Mouse (Mus musculus) thymus, adult 18-20 months (tissue): ENCODE measurements around the gene Ptprd.

Experiments
- DNase-seq, 2 experiments: peaks; one replicate each; pipeline ENCODE4 v3.0.0; 2022; ENCODE audit warnings: mixed read lengths in 2 of 2

Ptprd gene

DNA sequence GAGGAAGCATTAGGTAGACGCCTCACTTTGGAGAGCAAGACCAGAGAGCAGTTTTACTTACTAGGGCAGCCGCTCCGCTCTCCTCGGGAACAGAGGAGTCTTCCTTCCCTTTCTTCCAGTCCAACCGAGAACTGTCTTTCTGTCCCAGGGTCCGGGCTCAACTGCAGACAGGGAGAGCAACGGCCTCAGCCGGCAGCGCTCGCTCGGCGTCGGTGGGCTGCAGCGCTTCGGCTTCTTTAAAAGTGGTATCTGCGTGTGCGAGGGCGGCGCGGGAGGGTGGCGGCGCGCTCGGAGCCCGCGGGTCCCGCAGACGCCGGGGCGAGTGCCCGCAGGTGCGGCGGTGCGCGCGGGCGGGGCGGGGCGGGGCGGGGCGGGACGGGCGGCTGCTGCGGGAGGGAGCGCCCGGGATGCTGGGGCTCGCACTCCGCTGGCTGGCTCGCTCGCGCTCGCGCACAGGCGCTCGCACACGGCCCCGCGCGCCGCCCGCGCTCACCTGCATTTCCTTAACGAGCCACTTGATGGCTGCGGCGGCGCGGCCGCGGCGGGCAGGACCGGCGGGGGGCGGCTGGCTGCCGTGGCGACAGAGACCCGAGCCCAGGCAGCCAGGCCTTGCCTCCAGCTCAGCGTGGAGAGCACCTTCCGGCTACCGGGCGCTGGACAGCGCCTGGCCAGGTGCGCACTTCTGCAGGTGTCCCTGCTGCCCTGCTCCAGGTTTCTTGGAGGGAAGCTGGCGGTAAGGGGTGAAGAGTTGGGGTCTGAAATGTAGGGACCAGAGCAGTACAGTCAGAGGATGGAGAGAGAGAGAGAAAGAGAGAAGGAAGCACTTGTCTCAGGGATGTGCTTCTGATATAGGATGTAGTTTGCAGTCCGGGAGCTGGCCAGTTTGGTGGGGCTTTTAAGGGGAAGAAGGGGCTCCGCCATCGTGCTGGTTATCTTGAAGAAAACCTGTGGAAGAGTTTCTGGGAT, at the start of gene Ptprd:
TSS of gene Ptprd (minus strand) at position 433 of the 966 bp plus-strand sequence.
- no peak for DNase-seq

- DNase-seq = no peak
Measured at GRCm38 (mm10) chr4:78235820-78236219, 24.1 kb upstream of the Ptprd start.

DNA sequence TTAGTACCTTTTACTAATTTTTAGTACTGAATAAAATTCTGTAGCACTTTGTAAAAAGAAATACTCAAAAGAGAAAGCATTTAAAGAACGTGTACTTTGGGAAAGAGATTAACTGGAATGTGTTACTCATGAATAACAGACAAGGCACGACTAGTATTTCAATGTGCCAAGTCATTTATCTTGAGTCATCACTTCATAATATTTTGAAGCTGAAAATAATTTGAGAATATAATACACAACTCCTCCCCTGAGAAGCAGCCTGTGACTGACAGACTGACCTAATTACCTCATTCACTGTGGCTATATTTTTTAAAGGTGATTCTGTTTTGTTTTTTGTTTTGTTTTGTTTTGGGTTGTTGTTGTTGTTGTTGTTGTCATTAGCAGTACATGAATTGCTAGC, 23.6 kb upstream of the Ptprd start:
- no peak for DNase-seq

DNA sequence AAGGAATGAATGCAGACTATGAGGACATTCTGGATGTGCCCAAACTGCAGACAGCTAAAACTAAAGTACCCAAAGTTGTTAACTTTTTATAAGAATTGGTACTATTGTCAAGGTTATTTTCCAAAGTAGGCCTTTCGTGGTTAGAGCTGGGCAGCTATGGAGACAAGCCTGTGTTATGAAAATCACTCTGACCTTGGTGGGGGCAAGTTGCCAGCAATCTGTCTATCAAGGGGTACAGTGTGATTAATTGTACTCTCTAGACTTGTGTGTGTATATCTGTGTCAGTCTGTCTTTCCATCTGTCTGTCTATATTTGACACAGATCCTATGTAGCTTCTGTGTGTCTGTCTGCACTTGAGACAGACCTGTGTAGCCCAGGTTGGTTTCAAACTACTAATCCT, 22.9 kb upstream of the Ptprd start:
- DNase-seq = no peak

DNA sequence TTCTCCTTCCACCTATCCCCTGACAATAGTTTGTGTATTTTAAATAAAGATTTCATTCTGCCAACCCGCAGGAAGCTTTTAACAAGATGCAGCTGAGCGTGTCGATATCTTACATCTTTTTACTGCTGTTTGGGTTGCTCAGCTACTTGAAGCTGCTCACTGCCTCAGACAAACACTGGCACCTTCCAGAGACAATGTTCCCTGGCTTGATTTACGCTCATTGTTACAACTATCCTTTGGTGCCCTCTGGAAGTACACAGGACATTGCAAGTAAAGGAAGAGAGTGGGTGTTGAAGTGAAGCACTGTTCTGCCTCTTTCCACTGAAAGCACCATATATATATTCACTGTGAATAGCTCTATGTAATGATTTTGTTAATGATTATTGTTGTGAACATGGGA, 2.2 kb upstream of the Ptprd start:
- no peak for DNase-seq

- DNase-seq = no peak
Measured at GRCm38 (mm10) chr4:78212941-78213340, 1.2 kb upstream of the Ptprd start.

GRCm38 (mm10) chr4:78210878-78211528, 758 bp downstream of the Ptprd start:
- DNase-seq = no peak

DNA sequence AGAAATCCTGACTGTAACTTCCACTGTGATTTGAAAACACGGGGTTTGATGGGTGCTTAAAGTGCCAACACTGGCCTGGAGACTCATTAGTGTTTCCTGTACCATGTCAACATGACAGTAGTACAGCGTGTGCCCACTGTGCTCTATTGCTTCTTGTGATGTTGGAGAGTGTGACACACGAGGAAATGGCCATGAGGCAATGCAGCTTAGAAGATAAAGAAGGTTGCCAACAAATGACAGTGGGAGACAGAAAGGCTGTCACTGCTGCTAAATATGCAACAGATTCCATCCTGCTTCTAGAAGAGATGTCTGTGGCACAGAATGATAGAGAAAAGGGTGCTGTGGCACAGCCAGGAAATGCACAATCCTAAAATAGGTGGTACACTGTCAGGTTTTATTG, 6.7 kb downstream of the Ptprd start:
- no peak for DNase-seq

DNA sequence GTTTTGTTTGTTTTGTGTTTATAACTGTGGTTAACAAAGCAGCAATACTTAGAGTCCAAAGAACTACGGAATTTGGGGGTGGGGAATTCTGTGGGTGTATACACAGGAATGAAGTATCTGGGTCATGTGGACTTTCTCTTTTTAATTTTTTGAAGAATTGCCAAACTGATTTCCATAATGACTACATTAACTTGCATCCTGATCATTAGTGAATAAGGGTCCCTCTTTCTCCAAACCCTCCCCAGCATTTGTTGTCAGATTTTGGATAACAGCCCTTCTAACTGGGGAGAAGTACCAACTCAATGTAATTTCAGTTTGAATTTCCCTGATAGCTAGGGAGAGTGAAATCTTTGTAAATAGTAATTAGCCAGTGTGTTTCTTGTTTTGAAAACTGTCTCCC, 43.3 kb downstream of the Ptprd start:
- no peak for DNase-seq

- no peak for DNase-seq
Measured at GRCm38 (mm10) chr4:78160451-78160850, 51.3 kb downstream of the Ptprd start.

DNA sequence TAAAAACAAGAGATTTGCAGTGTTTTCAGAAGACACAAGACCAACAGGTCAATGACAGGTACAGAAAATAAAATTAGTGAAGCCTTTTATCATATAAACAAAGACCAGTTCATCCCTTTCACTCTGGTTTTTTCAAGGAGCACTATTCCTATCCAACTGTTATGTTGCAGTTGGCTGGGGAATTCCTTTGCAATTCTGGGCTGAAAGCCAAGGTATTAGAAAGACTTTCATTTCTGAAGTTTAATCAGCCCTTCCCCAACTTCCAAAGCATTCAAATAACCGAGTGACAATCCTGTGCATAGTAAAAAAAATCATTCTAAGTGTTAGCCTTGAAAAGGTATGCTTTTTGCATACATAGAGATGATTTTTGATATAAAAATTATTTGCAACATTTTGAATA, 61.2 kb downstream of the Ptprd start:
- no peak for DNase-seq

DNA sequence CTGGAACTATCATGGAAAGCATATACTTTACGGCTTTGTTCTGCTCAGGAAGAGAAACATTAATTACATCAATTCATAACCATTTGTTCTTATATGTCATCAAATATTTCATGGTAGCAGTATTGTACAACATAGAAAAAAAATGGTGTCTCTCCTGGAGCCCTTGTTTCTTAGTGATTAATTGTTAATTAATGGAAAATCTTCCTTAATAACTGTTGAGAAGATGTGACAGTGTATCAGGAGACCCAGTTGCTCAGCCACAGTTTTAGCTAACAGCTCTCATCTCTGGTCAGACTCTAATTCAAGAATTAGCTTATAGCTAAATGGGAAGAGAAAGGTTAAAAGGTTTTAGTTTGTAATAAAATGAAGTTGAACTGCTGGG, 69.0 kb downstream of the Ptprd start:
- no peak for DNase-seq

- no peak for DNase-seq
Measured at GRCm38 (mm10) chr4:78142088-78142766, 69.5 kb downstream of the Ptprd start.

DNA sequence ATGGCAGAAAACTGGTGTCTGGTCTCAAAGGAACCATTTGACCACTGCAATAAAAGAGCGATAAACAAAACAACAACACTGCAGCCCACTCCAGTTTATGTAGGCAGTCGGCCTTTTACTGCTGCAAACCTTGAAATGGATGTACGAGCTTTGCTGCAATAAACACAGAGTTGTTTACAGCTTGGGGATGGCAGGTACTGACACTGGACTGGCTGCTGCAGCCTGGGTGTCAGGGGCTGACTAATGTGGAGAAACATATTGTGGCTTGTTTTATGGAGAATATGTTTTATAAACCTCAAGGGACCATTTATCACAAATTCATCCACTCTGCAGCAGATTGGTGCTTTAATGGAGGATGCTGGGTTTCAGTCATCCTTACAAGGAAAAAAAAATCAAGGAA, 100.9 kb downstream of the Ptprd start:
- DNase-seq = no peak

GRCm38 (mm10) chr4:78097526-78097925, 114.2 kb downstream of the Ptprd start:
- no peak for DNase-seq

DNA sequence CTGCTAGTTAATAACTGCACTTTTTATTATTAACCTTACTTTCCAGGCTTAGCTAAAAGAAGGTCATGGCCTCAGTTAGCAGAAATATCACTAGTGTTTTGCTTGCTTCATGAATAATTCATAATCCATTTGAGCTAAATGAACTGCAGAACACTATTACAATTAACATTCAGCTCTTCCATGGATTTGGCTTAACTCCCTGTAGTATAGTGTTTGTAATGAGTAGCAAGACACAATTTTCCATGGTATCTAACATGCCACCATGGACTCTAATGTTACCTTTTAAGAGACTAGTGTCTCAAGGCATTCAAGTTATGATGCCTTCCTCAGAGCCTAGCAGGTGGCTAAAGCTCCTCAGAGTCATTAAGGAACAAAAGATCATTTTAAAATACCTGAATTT, 129.0 kb downstream of the Ptprd start:
- no peak for DNase-seq

- DNase-seq = no peak
Measured at GRCm38 (mm10) chr4:78077499-78077898, 134.3 kb downstream of the Ptprd start.

- DNase-seq = no peak
Measured at GRCm38 (mm10) chr4:78077087-78077486, 134.7 kb downstream of the Ptprd start.

DNA sequence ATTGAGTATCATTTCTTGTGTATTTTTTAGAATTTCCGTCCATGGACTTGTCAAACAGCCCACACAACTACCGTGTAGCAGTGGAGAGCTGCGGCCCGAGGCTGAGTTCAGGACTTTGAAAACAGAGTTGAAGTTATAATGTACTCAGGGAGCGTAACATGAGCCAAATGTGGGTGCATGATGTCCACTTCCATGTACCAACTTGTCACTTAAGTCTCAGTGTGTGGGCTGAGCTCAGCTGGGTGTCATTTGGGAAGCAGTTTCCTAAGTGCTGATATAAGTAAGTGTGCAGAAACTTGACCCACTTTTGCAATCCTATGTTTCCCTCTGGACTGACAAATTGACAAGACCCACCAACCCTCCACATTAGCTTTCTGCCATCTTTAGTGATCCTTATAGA, 173.4 kb downstream of the Ptprd start:
- DNase-seq = no peak

- no peak for DNase-seq
Measured at GRCm38 (mm10) chr4:78002065-78002464, 209.7 kb downstream of the Ptprd start.

- DNase-seq = no peak
Measured at GRCm38 (mm10) chr4:77992709-77993108, 219.1 kb downstream of the Ptprd start.

- DNase-seq = no peak
Measured at GRCm38 (mm10) chr4:77982094-77982493, 229.7 kb downstream of the Ptprd start.

- DNase-seq = no peak
Measured at GRCm38 (mm10) chr4:77961711-77962110, 250.1 kb downstream of the Ptprd start.

DNA sequence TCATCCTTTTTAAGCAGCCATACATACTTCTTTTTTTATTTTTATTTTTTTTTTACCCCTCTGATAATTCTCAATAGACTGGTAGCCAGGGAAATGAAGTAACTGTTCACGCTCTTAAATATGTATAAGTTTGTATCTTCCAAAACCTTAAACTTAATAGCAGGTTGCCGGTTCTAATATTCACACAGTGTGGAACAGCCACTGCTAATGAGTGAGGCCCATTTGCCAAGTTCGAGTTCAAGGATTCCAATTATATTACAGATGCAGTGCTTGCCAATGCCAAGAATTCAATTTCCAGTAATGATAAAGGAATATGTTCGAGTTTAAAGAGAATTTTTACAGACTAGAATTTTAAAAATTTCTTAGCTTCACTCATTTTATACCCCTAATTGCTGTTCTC, 322.3 kb downstream of the Ptprd start:
- no peak for DNase-seq
